Mouse (Mus musculus): ENCODE results near the gene Slc35g3. TPM values are rescaled to one million over a fixed set of nuclear protein-coding genes. Genes with fewer than 3 reads are reported as not detected.

The Slc35g3 gene
- polyA plus RNA-seq (2012; rRNA removed), result not detected in 2 replicates

GRCm38 (mm10) chr11:69761868-69762267 is at the start of gene Slc35g3:
TSS of gene Slc35g3 (minus strand) at chr11:69761968.
- DNase-seq (ENCODE audit: extremely low spot score in 1 of 2, low spot score in 1 of 2), result no peak

GRCm38 (mm10) chr11:69810280-69810679 is 48.5 kb upstream of the Slc35g3 start:
- DNase-seq (ENCODE audit: extremely low spot score in 1 of 2, low spot score in 1 of 2), result no peak

GRCm38 (mm10) chr11:69807641-69808040 is 45.9 kb upstream of the Slc35g3 start:
- no peak for DNase-seq (ENCODE audit: extremely low spot score in 1 of 2, low spot score in 1 of 2)

GRCm38 (mm10) chr11:69806378-69806777 is 44.6 kb upstream of the Slc35g3 start:
- DNase-seq (ENCODE audit: extremely low spot score in 1 of 2, low spot score in 1 of 2), result no peak

GRCm38 (mm10) chr11:69804972-69805909 is 43.5 kb upstream of the Slc35g3 start, which contains the start of gene Tmem102:
TSS of gene Tmem102 (minus strand) at chr11:69805624.
- DNase-seq (ENCODE audit: extremely low spot score in 1 of 2, low spot score in 1 of 2), result no peak

GRCm38 (mm10) chr11:69804652-69804940 is 42.8 kb upstream of the Slc35g3 start:
- DNase-seq (ENCODE audit: extremely low spot score in 1 of 2, low spot score in 1 of 2), result no peak

- DNase-seq (ENCODE audit: extremely low spot score in 1 of 2, low spot score in 1 of 2), result peak in 1 of 2 experiments; percentile 74
Observed at GRCm38 (mm10) chr11:69803786-69804651, 42.3 kb upstream of the Slc35g3 start.

GRCm38 (mm10) chr11:69803328-69803727 is 41.6 kb upstream of the Slc35g3 start:
- DNase-seq (ENCODE audit: extremely low spot score in 1 of 2, low spot score in 1 of 2), result no peak

GRCm38 (mm10) chr11:69802648-69803105 is 40.9 kb upstream of the Slc35g3 start:
- peak in 1 of 2 experiments; percentile 81 for DNase-seq (ENCODE audit: extremely low spot score in 1 of 2, low spot score in 1 of 2)

- DNase-seq (ENCODE audit: extremely low spot score in 1 of 2, low spot score in 1 of 2), result no peak
Observed at GRCm38 (mm10) chr11:69801379-69801977, 39.7 kb upstream of the Slc35g3 start, which contains the start of gene Fgf11. TSS of gene Fgf11 (minus strand) at chr11:69801857.

- no peak for DNase-seq (ENCODE audit: extremely low spot score in 1 of 2, low spot score in 1 of 2)
Observed at GRCm38 (mm10) chr11:69800392-69801197, 38.8 kb upstream of the Slc35g3 start.

GRCm38 (mm10) chr11:69800138-69800391 is 38.3 kb upstream of the Slc35g3 start:
- DNase-seq (ENCODE audit: extremely low spot score in 1 of 2, low spot score in 1 of 2), result no peak

GRCm38 (mm10) chr11:69799394-69800137 is 37.8 kb upstream of the Slc35g3 start:
- no peak for DNase-seq (ENCODE audit: extremely low spot score in 1 of 2, low spot score in 1 of 2)

- no peak for DNase-seq (ENCODE audit: extremely low spot score in 1 of 2, low spot score in 1 of 2)
Observed at GRCm38 (mm10) chr11:69797924-69798323, 36.2 kb upstream of the Slc35g3 start.

- no peak for DNase-seq (ENCODE audit: extremely low spot score in 1 of 2, low spot score in 1 of 2)
Observed at GRCm38 (mm10) chr11:69795983-69796435, 34.2 kb upstream of the Slc35g3 start.

GRCm38 (mm10) chr11:69795168-69795982 is 33.6 kb upstream of the Slc35g3 start, which contains the start of gene Chrnb1:
TSS of gene Chrnb1 (minus strand) at chr11:69795943.
- DNase-seq (ENCODE audit: extremely low spot score in 1 of 2, low spot score in 1 of 2), result peak; percentile 93

GRCm38 (mm10) chr11:69793429-69793828 is 31.7 kb upstream of the Slc35g3 start:
- DNase-seq (ENCODE audit: extremely low spot score in 1 of 2, low spot score in 1 of 2), result no peak

- peak in 1 of 2 experiments; percentile 55 for DNase-seq (ENCODE audit: extremely low spot score in 1 of 2, low spot score in 1 of 2)
Observed at GRCm38 (mm10) chr11:69791420-69791819, 29.7 kb upstream of the Slc35g3 start.
